Comparison of ENCODE assay signal across 9 mouse cellular contexts in genomic region chr19:41850719-41851543, GRCm38 (mm10). TPM values are rescaled to one million over a fixed set of nuclear protein-coding genes. Genes with fewer than 3 reads are reported as not detected.
A peak's percentile ranks its signal among the peaks of the same experiment; 100 is the strongest.
DNase-seq lines count a peak whose midpoint lies in the region; ATAC-seq and TF ChIP-seq lines count a peak whose summit lies in the region.
"Had no signal": no experiment of that assay in that cellular context is flagged by ENCODE, and none has a peak within 500 bp of the region (broad histone marks: within the 10 kb centered on the region; RNA-seq: fewer than 3 reads in every experiment).

No protein-coding gene starts in this region.

- H3K4me1 ChIP-seq in heart, postnatal 0 days (ENCODE audit: control insufficient read depth, insufficient read depth), result 0 out of 2 replicates have a peak, but pooled peaks cover 6% of the 10 kb centered on the region
- H3K4me1 ChIP-seq in hindbrain, embryonic 13.5 days (replicated peaks), result peaks cover 36% of the 10 kb centered on the region
- peaks cover 7% of the 10 kb centered on the region; the same call in 1 of the 2 replicates for H3K4me1 ChIP-seq in intestine, embryonic 16.5 days (ENCODE audit: control insufficient read depth, insufficient read depth, low read length)

- no peaks in the 10 kb centered on the region for H3K9me3 ChIP-seq in heart, postnatal 0 days (replicated peaks; ENCODE audit: control insufficient read depth, low read length)
- H3K9me3 ChIP-seq in hindbrain, embryonic 13.5 days, result no peaks in the 10 kb centered on the region
- H3K9me3 ChIP-seq in intestine, embryonic 16.5 days (ENCODE audit: control insufficient read depth, low read length), result no peaks in the 10 kb centered on the region

- H3K9ac ChIP-seq in heart, postnatal 0 days (replicated peaks; ENCODE audit: low read depth, low read length), result no peak overlapping the region
- H3K9ac ChIP-seq in hindbrain, embryonic 13.5 days, result peak overlapping the region; percentile 56; the same call in 1 of the 2 replicates
- H3K9ac ChIP-seq in intestine, embryonic 16.5 days (ENCODE audit: low read depth, low read length), result no peak overlapping the region

- no peak for TF ChIP-seq CTCF in heart, postnatal 0 days (IDR thresholded peaks at IDR 0.05; ENCODE audit: low read depth)

- no peak for ATAC-seq in heart, postnatal 0 days (ENCODE audit: insufficient read depth, low read depth)
- 0 out of 2 replicates have a peak, but pooled peaks have one; percentile 8 for ATAC-seq in common myeloid progenitor, adult 5-6 weeks (replicated peaks; ENCODE audit: low read depth, poor library complexity, severe bottlenecking)
- ATAC-seq in hindbrain, embryonic 13.5 days (ENCODE audit: low FRiP score), result no peak
- no peak for ATAC-seq in intestine, embryonic 16.5 days

- no peaks in the 10 kb centered on the region for H3K27me3 ChIP-seq in heart, postnatal 0 days (ENCODE audit: control insufficient read depth, insufficient read depth, low read length)
- H3K27me3 ChIP-seq in hindbrain, embryonic 13.5 days, result no peaks in the 10 kb centered on the region
- no peaks in the 10 kb centered on the region for H3K27me3 ChIP-seq in intestine, embryonic 16.5 days (replicated peaks; ENCODE audit: control insufficient read depth, insufficient read depth, low read length)

- DNase-seq in heart, postnatal 0 days (ENCODE audit: low spot score), result no peak
- no peak for DNase-seq in heart, postnatal 10 days
- peak; percentile 24 for DNase-seq in neural tube, embryonic 10.5 days (ENCODE audit: extremely low spot score, low spot score)
- no peak for DNase-seq in left cerebral cortex, adult 11 months (ENCODE audit: low spot score)
- DNase-seq in cerebellum, adult 11-12 months, result no peak
- DNase-seq: heart, adult 2 months had no signal

- H3K4me2 ChIP-seq in heart, postnatal 0 days (ENCODE audit: low read depth, low read length), result no peak overlapping the region
- peak overlapping the region; percentile 42 for H3K4me2 ChIP-seq in hindbrain, embryonic 13.5 days
- H3K4me2 ChIP-seq in intestine, embryonic 16.5 days (ENCODE audit: low read depth, low read length), result no peak overlapping the region

- peak overlapping the region; percentile 20; the same call in 1 of the 2 replicates for H3K27ac ChIP-seq in heart, postnatal 0 days (ENCODE audit: low read depth)
- peak overlapping the region; percentile 89 for H3K27ac ChIP-seq in hindbrain, embryonic 13.5 days
- no peak overlapping the region for H3K27ac ChIP-seq in intestine, embryonic 16.5 days (ENCODE audit: low read length)
- H3K27ac ChIP-seq: heart, adult 2 months had no signal

- WGBS in heart, postnatal 0 days, result 38% methylated on average over 14 of the region's 14 CpGs
- WGBS in hindbrain, embryonic 13.5 days, result 9% methylated on average over 14 of the region's 14 CpGs
- WGBS in intestine, embryonic 16.5 days, result 43% methylated on average over 14 of the region's 14 CpGs

- H3K4me3 ChIP-seq in heart, postnatal 0 days (ENCODE audit: low read depth, low read length), result no peak overlapping the region
- no peak overlapping the region for H3K4me3 ChIP-seq in hindbrain, embryonic 13.5 days
- no peak overlapping the region for H3K4me3 ChIP-seq in intestine, embryonic 16.5 days (ENCODE audit: low read length)
- H3K4me3 ChIP-seq: heart, adult 2 months had no signal

- H3K36me3 ChIP-seq in heart, postnatal 0 days (replicated peaks; ENCODE audit: control insufficient read depth, insufficient read depth, low read length), result no peaks in the 10 kb centered on the region
- no peaks in the 10 kb centered on the region for H3K36me3 ChIP-seq in hindbrain, embryonic 13.5 days
- H3K36me3 ChIP-seq in intestine, embryonic 16.5 days (ENCODE audit: control insufficient read depth, insufficient read depth, low read length), result no peaks in the 10 kb centered on the region

- no peak for TF ChIP-seq EP300 in heart, postnatal 0 days (IDR thresholded peaks at IDR 0.05; ENCODE audit: low read depth)

- intact Hi-C loops in heart, postnatal 10 days (cut with DNase I), result no loop called here

RNA-seq across cellular contexts. Expression of gene Frat2, which starts 3.0 kb away (rescaled TPM):
- 5.6 and 8.7 TPM in 2 replicates for total RNA-seq in heart, postnatal 0 days (2014; rRNA removed; ENCODE audit: low replicate concordance)
- polyA plus RNA-seq in heart, postnatal 0 days (2015; fragmentation: Nextera tagmentation; extraction: Ambion mirVana), result 1.4 and 1.9 TPM in 2 replicates
- 1 to 10 TPM; 4.7 to 6.9 TPM for total RNA-seq in heart, postnatal 10 days (2021)
- 26.8 and 27.4 TPM in 2 replicates for total RNA-seq in common myeloid progenitor, adult 5-6 weeks (2017)
- 8.4 and 10.4 TPM in 2 replicates for polyA plus RNA-seq in hindbrain, embryonic 13.5 days (2015; fragmentation: Nextera tagmentation; extraction: Ambion mirVana)
- polyA plus RNA-seq in intestine, embryonic 16.5 days (2015; fragmentation: Nextera tagmentation; extraction: Ambion mirVana), result 4.7 and 6.0 TPM in 2 replicates

RNA-seq across cellular contexts. Expression of gene Frat1, which starts 21.2 kb away (rescaled TPM):
- 2.1 and 5.9 TPM in 2 replicates for total RNA-seq in heart, postnatal 0 days (2014; rRNA removed; ENCODE audit: low replicate concordance)
- polyA plus RNA-seq in heart, postnatal 0 days (2015; fragmentation: Nextera tagmentation; extraction: Ambion mirVana), result 3.4 and 5.2 TPM in 2 replicates
- total RNA-seq in heart, postnatal 10 days (2021), result 1 to 10 TPM; 2.2 to 3.8 TPM
- total RNA-seq in common myeloid progenitor, adult 5-6 weeks (2017), result 9.9 and 14.7 TPM in 2 replicates
- 25.6 and 27.8 TPM in 2 replicates for polyA plus RNA-seq in hindbrain, embryonic 13.5 days (2015; fragmentation: Nextera tagmentation; extraction: Ambion mirVana)
- 11.9 and 12.2 TPM in 2 replicates for polyA plus RNA-seq in intestine, embryonic 16.5 days (2015; fragmentation: Nextera tagmentation; extraction: Ambion mirVana)

RNA-seq across cellular contexts. Expression of gene Rrp12, which starts 45.0 kb away (rescaled TPM):
- 4.5 and 7.7 TPM in 2 replicates for total RNA-seq in heart, postnatal 0 days (2014; rRNA removed; ENCODE audit: low replicate concordance)
- polyA plus RNA-seq in heart, postnatal 0 days (2015; fragmentation: Nextera tagmentation; extraction: Ambion mirVana), result 4.8 and 7.7 TPM in 2 replicates
- total RNA-seq in heart, postnatal 10 days (2021), result 10 to 100 TPM; 17.7 to 20.9 TPM
- 20.5 and 23.3 TPM in 2 replicates for total RNA-seq in common myeloid progenitor, adult 5-6 weeks (2017)
- 15.6 and 15.7 TPM in 2 replicates for polyA plus RNA-seq in hindbrain, embryonic 13.5 days (2015; fragmentation: Nextera tagmentation; extraction: Ambion mirVana)
- 14.1 and 15.7 TPM in 2 replicates for polyA plus RNA-seq in intestine, embryonic 16.5 days (2015; fragmentation: Nextera tagmentation; extraction: Ambion mirVana)

RNA-seq across cellular contexts. Expression of gene Arhgap19, which starts 49.1 kb away (rescaled TPM):
- total RNA-seq in heart, postnatal 0 days (2014; rRNA removed; ENCODE audit: low replicate concordance), result 11.1 and 13.2 TPM in 2 replicates
- 2.4 and 2.7 TPM in 2 replicates for polyA plus RNA-seq in heart, postnatal 0 days (2015; fragmentation: Nextera tagmentation; extraction: Ambion mirVana)
- 1 to 10 TPM; 4.6 to 4.9 TPM for total RNA-seq in heart, postnatal 10 days (2021)
- total RNA-seq in common myeloid progenitor, adult 5-6 weeks (2017), result 33.2 and 36.2 TPM in 2 replicates
- 6.3 and 7.6 TPM in 2 replicates for polyA plus RNA-seq in hindbrain, embryonic 13.5 days (2015; fragmentation: Nextera tagmentation; extraction: Ambion mirVana)
- 14.2 and 14.8 TPM in 2 replicates for polyA plus RNA-seq in intestine, embryonic 16.5 days (2015; fragmentation: Nextera tagmentation; extraction: Ambion mirVana)
